Mouse (Mus musculus) liver (tissue): Measurements from ENCODE around the gene Mrpl43.
A peak's percentile ranks its signal among the peaks of the same experiment; 100 is the strongest.

ENCODE experiments used
- DNase-seq: peaks from one replicate; pipeline ENCODE4 v3.0.0-alpha.2; 2020; ENCODE audit warnings: mixed read lengths

Gene Mrpl43

GRCm38 (mm10) chr19:45028746-45029145, 22.5 kb upstream of the Mrpl43 start:
- DNase-seq, result no peak

GRCm38 (mm10) chr19:45027848-45028247, 21.6 kb upstream of the Mrpl43 start:
- DNase-seq, result no peak

GRCm38 (mm10) chr19:45026958-45027670, 20.9 kb upstream of the Mrpl43 start:
- no peak for DNase-seq

- DNase-seq, result no peak
Observed at GRCm38 (mm10) chr19:45025937-45026568, 19.8 kb upstream of the Mrpl43 start.

GRCm38 (mm10) chr19:45024775-45025174, 18.5 kb upstream of the Mrpl43 start:
- DNase-seq, result no peak

GRCm38 (mm10) chr19:45023993-45024392, 17.8 kb upstream of the Mrpl43 start:
- no peak for DNase-seq

- DNase-seq, result no peak
Observed at GRCm38 (mm10) chr19:45021362-45021761, 15.1 kb upstream of the Mrpl43 start.

- DNase-seq, result no peak
Observed at GRCm38 (mm10) chr19:45020348-45020747, 14.1 kb upstream of the Mrpl43 start.

- no peak for DNase-seq
Observed at GRCm38 (mm10) chr19:45018351-45018831, 12.1 kb upstream of the Mrpl43 start.

GRCm38 (mm10) chr19:45017909-45018308, 11.7 kb upstream of the Mrpl43 start:
- DNase-seq, result peak; percentile 78

GRCm38 (mm10) chr19:45017216-45017771, 11.1 kb upstream of the Mrpl43 start:
- peak; percentile 74 for DNase-seq

- peak; percentile 55 for DNase-seq
Observed at GRCm38 (mm10) chr19:45016341-45017215, 10.3 kb upstream of the Mrpl43 start.

- DNase-seq, result peak; percentile 79
Observed at GRCm38 (mm10) chr19:45015518-45016281, 9.5 kb upstream of the Mrpl43 start.

GRCm38 (mm10) chr19:45014981-45015402, 8.8 kb upstream of the Mrpl43 start:
- DNase-seq, result peak; percentile 60

- DNase-seq, result peak; percentile 30
Observed at GRCm38 (mm10) chr19:45014335-45014971, 8.2 kb upstream of the Mrpl43 start, which contains the start of gene Lzts2. TSS of gene Lzts2 (plus strand) at chr19:45014414.

- no peak for DNase-seq
Observed at GRCm38 (mm10) chr19:45013581-45014225, 7.5 kb upstream of the Mrpl43 start.

- no peak for DNase-seq
Observed at GRCm38 (mm10) chr19:45012636-45013035, 6.4 kb upstream of the Mrpl43 start.

- DNase-seq, result no peak
Observed at GRCm38 (mm10) chr19:45012219-45012618, 6.0 kb upstream of the Mrpl43 start.

- no peak for DNase-seq
Observed at GRCm38 (mm10) chr19:45010646-45011045, 4.4 kb upstream of the Mrpl43 start.

GRCm38 (mm10) chr19:45007425-45008191, 1.4 kb upstream of the Mrpl43 start:
- DNase-seq, result no peak
